Mouse (Mus musculus) mature B cell (primary cell): ENCODE data around the gene Slc12a8.

Experiments
- in situ Hi-C: fragments of 300-500 bp; cut with MboI; formaldehyde crosslinking; loops from 2 replicates; pipeline ENCODE4 v1.14.3; 2019

Slc12a8 gene

DNA sequence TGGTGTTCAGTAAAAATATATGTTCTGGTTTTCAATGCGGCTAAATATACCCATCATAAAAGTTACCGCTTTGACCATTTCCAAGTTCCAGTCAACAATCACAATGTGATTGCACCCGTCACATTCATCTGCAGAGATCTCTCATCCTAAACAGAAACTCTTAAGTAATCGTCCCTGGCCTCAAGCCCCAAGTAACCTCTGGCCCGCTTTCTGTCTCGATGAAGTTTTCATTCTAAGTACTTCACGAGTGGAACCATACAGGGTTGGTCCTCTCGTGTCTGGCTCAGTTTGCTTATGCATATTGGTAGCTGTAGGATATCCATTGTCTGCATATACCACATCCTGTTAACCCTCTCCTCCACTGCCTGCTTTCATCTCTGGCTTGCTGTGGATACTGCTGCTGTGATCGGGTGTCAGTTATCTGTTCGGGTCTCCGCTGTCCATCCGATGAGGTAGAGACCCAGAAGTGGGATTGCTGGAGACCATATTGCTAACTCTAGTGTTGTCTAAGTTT is 181.2 kb downstream of the Slc12a8 start:
- in situ Hi-C loops, result no loop called here

DNA sequence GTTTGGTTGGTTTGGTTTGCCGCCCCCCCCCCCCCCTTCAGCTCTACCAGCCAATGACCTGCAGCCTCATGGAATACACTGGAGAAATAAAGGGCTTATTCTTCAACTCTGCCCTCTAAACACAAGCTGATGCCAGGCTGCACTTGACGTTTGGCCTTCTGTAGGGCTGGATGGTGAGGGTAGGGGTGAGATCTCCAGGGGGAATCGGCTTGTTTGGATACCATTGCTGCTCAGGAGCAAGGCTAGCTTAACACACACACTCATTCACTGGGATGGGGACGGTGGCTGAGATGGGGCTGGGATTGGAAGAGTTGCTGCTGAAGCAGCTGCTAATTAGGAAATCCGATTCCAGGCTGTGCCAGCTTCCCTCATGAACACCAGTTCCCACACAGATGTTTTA is 183.5 kb downstream of the Slc12a8 start:
- in situ Hi-C loops, result no loop called here

DNA sequence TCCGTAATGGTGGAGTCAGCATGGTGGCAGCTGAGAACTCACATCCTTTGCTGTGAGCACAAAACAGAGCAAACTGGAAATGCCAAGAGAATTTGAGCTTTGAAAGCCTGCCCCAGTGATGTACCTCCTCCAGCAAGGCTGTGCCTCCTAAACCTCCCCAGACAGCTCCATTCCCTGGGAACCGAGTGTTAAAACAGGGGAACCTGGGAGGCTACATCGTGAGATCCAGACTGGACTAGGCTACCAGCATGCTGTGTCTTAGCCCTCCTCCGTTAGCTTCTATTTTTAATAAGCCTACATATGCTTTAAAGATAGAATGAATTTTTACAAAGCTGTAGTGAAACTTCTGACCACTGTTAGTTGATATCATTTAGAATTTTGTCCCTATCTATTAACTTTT is 184.7 kb downstream of the Slc12a8 start:
- in situ Hi-C loops, result no loop called here

DNA sequence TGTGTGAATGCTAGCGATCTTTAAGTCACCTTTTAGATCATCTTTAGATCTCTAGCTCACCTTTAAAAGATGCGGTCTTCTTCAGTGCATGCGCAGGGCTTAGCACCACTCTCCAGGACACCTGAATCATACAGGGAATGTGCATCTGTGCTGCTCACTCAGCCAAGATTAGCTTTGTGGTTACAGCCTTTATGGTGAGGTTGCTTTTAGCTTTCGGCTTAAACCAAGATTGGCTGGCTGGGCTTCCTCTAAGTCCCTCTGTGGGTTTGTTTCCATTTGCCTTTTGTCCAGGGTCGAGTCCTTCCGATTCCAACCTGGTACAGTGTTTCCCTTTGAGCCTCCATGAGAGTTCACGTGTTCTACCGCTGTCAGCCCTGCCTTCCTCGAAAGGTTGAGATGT is 187.2 kb downstream of the Slc12a8 start:
- in situ Hi-C loops, result no loop called here

DNA sequence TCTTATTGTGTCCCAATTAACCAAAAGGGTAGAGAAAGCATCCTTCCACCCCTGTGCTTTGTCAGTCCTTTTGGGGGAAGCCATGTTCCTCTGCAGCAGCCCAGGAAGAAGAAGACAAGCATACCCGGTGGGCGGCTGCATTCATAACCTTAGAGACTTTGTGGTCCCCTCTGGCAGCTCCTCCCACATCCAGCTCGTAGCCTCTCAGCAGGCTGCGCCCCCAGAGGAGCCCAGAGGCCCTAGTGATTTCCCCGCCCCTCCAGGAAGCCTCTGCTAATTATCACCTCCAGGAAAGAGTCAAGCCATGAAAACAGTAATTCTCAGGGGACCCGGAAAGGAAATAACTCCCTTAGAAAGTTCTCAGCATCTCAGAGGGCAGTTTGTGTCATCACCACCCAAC is 188.1 kb downstream of the Slc12a8 start:
- in situ Hi-C loops, result no loop called here

- in situ Hi-C loops, result no loop called here
Observed at GRCm38 (mm10) chr16:33706111-33706890, 189.2 kb downstream of the Slc12a8 start.

DNA sequence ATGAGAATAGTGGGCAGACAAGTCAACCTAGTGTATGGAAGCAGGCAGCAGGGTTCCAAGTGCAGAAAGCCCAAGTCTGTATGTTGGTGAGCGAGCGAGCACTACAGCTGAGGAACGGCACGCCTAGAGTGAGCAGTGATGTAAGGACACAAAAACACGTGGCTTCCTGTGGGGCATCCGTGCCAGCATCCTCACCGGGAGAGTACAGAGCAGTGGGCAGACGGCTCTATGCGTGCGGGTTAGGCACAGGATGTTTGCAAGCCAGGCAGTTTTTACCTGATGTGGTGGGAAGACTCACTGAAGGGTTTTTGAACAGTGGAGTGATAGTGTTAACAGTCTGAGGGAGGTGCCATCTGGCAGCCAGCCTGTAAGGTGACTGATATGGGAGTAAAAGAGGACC is 190.9 kb downstream of the Slc12a8 start:
- in situ Hi-C loops, result no loop called here

DNA sequence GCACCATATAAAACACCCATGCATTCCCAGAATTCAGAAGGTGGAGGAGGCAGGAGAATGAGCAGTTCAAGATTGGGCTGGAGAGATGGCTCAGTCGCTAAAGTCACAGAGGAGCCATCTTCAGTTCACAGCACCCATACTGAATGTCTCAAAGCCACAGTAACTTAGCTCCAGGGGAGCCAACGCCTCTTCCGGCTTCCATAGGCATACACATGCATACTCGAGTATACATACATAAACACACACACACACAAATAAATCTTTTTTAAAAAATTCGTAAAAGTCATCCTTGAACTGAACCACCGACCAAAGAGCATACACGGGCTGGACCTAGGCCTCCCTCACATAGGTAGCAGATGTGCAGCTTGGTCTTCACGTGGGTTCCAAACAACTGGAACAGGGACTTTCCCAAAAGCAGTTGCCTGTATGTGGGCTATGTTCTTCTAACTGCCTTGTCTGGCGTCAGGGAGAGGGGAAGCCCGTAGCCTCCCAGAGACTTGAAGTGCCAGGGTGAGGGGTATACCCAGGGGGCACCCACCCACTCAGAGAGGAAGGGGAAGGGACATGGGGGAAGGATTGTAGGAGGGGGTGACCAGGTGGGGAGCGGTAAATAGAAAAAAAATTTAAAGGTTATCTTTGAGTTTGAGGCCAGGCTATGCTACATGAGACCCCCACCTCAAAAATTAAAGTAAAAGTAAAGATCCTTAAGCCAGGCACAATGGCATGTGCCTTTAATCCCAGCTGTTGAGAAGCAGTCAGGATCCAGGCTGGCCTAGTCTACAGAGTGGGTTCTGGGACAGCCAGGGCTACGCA is 191.7 kb downstream of the Slc12a8 start:
- in situ Hi-C loops, result no loop called here
